Mouse (Mus musculus) hindbrain, embryonic 13.5 days (tissue): ENCODE data around the gene Antxr2. TPM values are rescaled to one million over a fixed set of nuclear protein-coding genes. Genes with fewer than 3 reads are reported as not detected.

Experiments
- ATAC-seq: fragments of 200-750 bp; cut with Nextera tagmentation; 2 replicates; pipeline ENCODE4 v1.8.0; 2017; ENCODE audit warnings: moderate TSS enrichment; ENCODE audit not compliant: low FRiP score
- H3K27ac ChIP-seq: fragments of 300-500 bp; sonication (generic); 2 replicates; pipeline ENCODE4 v1.5.1; 2015; ENCODE audit warnings: inconsistent platforms, mild to moderate bottlenecking, moderate library complexity
- H3K27me3 ChIP-seq: fragments of 300-500 bp; sonication (generic); 2 replicates; pipeline ENCODE4 v1.6.1; 2015; ENCODE audit warnings: mild to moderate bottlenecking, inconsistent platforms
- H3K36me3 ChIP-seq: fragments of 300-500 bp; sonication (generic); 2 replicates; pipeline ENCODE4 v1.6.1; 2015; ENCODE audit warnings: mild to moderate bottlenecking, inconsistent platforms
- H3K4me1 ChIP-seq: fragments of 300-500 bp; sonication (generic); replicated peaks from 2 replicates; pipeline ENCODE4 v1.6.1; 2015; ENCODE audit warnings: inconsistent platforms
- H3K4me2 ChIP-seq: fragments of 300-500 bp; sonication (generic); 2 replicates; pipeline ENCODE4 v1.6.1; 2015; ENCODE audit warnings: inconsistent platforms, mild to moderate bottlenecking, moderate library complexity
- H3K4me3 ChIP-seq: fragments of 300-500 bp; sonication (generic); 2 replicates; pipeline ENCODE4 v1.5.1; 2015; ENCODE audit warnings: mild to moderate bottlenecking, inconsistent platforms
- H3K9ac ChIP-seq: fragments of 300-500 bp; sonication (generic); 2 replicates; pipeline ENCODE4 v1.6.1; 2015; ENCODE audit warnings: mild to moderate bottlenecking, inconsistent platforms
- H3K9me3 ChIP-seq: fragments of 300-500 bp; sonication (generic); 2 replicates; pipeline ENCODE4 v1.6.1; 2016; ENCODE audit warnings: inconsistent platforms
- WGBS: fragments of 180-500 bp; shearing (Covaris S2); methylation state at CpG from one replicate; pipeline ENCODE4 v1.1.7; 2015; 5-methylcytosine and 5-hydroxymethylcytosine counted together
- polyA plus RNA-seq: library from polyadenylated mRNA; unstranded; fragments of >200 nt; fragmentation: Nextera tagmentation; extraction: Ambion mirVana; gene quantifications from 2 replicates; pipeline ENCODE4 v1.2.1, GENCODE M21; 2015

Antxr2 gene
- polyA plus RNA-seq, 1 experiment from 2014 or later = 4.6 TPM

DNA sequence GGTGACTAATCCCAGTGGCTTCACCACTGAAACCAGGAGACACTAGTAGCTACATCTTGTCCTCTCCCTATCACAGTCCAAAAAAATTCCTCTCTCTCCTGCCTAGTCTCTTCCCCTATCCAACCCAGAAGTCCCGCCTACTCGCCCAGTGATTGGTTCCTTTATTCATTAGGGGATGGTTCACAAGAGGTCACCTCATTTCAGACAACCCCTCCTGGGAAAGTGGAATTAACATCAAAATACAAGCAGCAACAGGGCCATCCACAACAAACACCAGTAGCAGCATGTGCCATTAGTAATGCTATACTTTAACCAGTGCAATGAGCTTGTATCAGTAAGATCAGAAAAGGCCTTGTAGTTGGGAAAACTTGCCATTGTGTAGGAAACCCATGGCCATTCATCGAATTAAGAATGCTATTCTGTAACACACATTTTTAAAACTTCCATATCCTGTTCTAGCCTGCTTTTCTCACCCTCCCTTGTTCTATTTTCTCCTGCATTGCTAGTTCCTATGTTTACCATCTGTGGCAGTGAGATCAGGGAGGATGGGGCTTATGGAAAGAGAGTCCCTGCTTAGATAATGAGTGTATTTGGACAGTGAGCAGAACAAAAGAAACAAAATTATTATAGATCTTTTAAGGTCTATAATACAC is 191.4 kb downstream of the Antxr2 start:
- no peaks in the 10 kb centered on the region for H3K36me3 ChIP-seq
- no peak overlapping the region for H3K4me2 ChIP-seq
- H3K27ac ChIP-seq = no peak overlapping the region
- H3K27me3 ChIP-seq = no peaks in the 10 kb centered on the region
- WGBS = 63% methylated on average over 3 of the region's 3 CpGs
- ATAC-seq = no peak
- H3K4me3 ChIP-seq = no peak overlapping the region
- H3K4me1 ChIP-seq = no peaks in the 10 kb centered on the region
- H3K9ac ChIP-seq = no peak overlapping the region
- no peaks in the 10 kb centered on the region for H3K9me3 ChIP-seq

DNA sequence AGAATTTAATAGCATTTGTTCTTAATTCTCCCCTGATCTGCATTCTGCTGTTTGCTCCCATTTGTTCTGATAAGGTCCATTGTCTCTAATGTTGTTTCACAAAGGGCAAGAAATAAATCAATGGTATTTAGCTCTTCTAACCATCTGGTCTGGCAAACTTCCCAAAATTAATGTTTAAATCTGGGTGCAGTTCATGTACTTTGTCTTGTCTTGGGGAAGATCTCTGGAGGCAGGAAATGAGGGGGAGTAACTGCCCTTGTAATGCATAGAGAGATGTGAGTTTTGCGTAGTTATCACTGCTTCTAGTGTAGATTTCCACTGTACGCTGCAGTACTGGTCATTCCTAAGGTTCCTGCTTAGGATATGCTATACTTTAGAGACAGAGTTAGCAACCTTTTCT is 193.5 kb downstream of the Antxr2 start:
- no peak overlapping the region for H3K4me3 ChIP-seq
- H3K9me3 ChIP-seq = no peaks in the 10 kb centered on the region
- H3K4me1 ChIP-seq = no peaks in the 10 kb centered on the region
- 87% methylated on average over 2 of the region's 2 CpGs for WGBS
- H3K27ac ChIP-seq = no peak overlapping the region
- no peaks in the 10 kb centered on the region for H3K27me3 ChIP-seq
- no peak overlapping the region for H3K9ac ChIP-seq
- no peak overlapping the region for H3K4me2 ChIP-seq
- ATAC-seq = no peak
- H3K36me3 ChIP-seq = no peaks in the 10 kb centered on the region

DNA sequence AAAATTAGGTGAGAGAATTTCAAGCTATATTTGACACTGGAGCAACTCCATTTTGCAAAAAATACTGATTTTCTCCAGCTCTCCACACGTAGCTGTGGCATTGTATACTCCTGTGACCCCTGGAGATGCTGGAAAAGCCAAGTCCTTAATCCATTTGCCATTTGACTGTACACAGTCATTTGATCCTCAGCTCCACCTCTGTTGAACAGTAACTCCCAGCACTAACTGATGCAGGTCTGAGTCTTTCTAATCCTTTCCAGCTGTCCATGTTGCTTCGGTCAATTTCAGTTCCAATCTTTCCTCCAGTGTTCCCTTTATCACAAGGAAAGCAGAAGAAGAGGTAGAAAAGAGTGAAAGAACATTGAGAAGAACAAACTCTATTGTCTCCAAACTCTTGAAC is 195.4 kb downstream of the Antxr2 start:
- no peak for ATAC-seq
- WGBS = 69% methylated on average over 2 of the region's 2 CpGs
- no peaks in the 10 kb centered on the region for H3K27me3 ChIP-seq

DNA sequence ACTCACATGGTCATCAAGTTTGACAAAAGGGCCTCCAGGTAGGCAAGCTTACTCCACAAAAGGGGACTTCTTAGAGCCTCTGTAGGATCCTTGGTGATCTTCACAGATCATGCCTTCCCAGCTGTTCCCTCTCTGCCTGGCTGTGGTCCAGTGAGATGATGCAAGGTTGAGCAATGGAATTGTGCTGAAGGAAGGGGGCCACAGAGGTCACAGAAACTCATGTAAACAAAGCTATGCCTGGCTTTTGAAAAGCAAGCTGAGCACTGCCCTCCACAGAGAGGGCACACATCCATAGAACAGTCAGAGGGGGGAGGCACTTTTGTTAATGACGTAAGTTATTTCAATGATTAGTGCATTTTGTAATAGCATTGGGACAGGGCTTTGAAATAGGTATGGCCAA is 196.1 kb downstream of the Antxr2 start:
- 69% methylated on average over 1 of the region's 1 CpGs for WGBS
- H3K9me3 ChIP-seq = no peaks in the 10 kb centered on the region
- H3K27ac ChIP-seq = no peak overlapping the region
- no peaks in the 10 kb centered on the region for H3K4me1 ChIP-seq
- H3K27me3 ChIP-seq = no peaks in the 10 kb centered on the region
- ATAC-seq = no peak
- no peak overlapping the region for H3K4me2 ChIP-seq
- H3K4me3 ChIP-seq = no peak overlapping the region
- H3K36me3 ChIP-seq = no peaks in the 10 kb centered on the region
- no peak overlapping the region for H3K9ac ChIP-seq

More for the DNA sequence above, 195.4 kb downstream of the Antxr2 start:
- Histone ChIP-seq H3K4me3 (no peak overlapping the region), H3K9me3 (no peaks in the 10 kb centered on the region), H3K4me2 (no peak overlapping the region), H3K27ac (no peak overlapping the region), H3K4me1 (no peaks in the 10 kb centered on the region), H3K36me3 (no peaks in the 10 kb centered on the region), H3K9ac (no peak overlapping the region)

Other genes with a start within 250 kb of the Antxr2 start
- gene Prdm8, start 136.2 kb upstream of the Antxr2 start, polyA plus RNA-seq = 2.4 and 2.5 TPM in 2 replicates
- 0.71 and 1.5 TPM in 2 replicates for gene Fgf5, start 223.1 kb upstream of the Antxr2 start, polyA plus RNA-seq